Mouse (Mus musculus): ENCODE measurements around the gene Leng8. TPM values are rescaled to one million over a fixed set of nuclear protein-coding genes. Genes with fewer than 3 reads are reported as not detected.

Gene Leng8
- polyA plus RNA-seq, 1 experiment from 2014 or later, result 14.7 TPM

GRCm38 (mm10) chr7:4137746-4138145 is 907 bp downstream of the Leng8 start:
- Histone ChIP-seq H3K4me1 (replicated peaks; ENCODE audit: control insufficient read depth, insufficient read depth) (peaks cover 4% of the 10 kb centered on the region), H3K36me3 (ENCODE audit: control insufficient read depth, insufficient read depth, low read length) (peaks cover 33% of the 10 kb centered on the region), H3K4me2 (replicated peaks; ENCODE audit: low read depth) (peak overlapping the region; percentile 92), H3K27ac (replicated peaks) (peak overlapping the region; percentile 97; the same call in 1 of the 2 replicates), H3K27me3 (ENCODE audit: control insufficient read depth, insufficient read depth, low read length) (no peaks in the 10 kb centered on the region), H3K9ac (ENCODE audit: low read length) (peak overlapping the region; percentile 89), H3K4me3 (ENCODE audit: low read depth, low read length) (peak overlapping the region; percentile 91), H3K9me3 (ENCODE audit: control insufficient read depth, low read length) (no peaks in the 10 kb centered on the region)
- DNase-seq (ENCODE audit: low spot score) (no peak), ATAC-seq (ENCODE audit: low FRiP score, low TSS enrichment) (no peak)
- WGBS, result 48% methylated on average over 3 of the region's 3 CpGs
- TF ChIP-seq CTCF (IDR thresholded peaks at IDR 0.05; ENCODE audit: low read depth) (no peak), EP300 (optimal IDR thresholded peaks at IDR 0.05) (no peak)

- Histone ChIP-seq H3K4me1 (replicated peaks; ENCODE audit: control insufficient read depth, insufficient read depth) (peaks cover 4% of the 10 kb centered on the region), H3K4me3 (ENCODE audit: low read depth, low read length) (peak overlapping the region; percentile 91; the same call in 1 of the 2 replicates), H3K27ac (replicated peaks) (no peak overlapping the region), H3K27me3 (ENCODE audit: control insufficient read depth, insufficient read depth, low read length) (no peaks in the 10 kb centered on the region), H3K9ac (ENCODE audit: low read length) (peak overlapping the region; percentile 89), H3K4me2 (replicated peaks; ENCODE audit: low read depth) (peak overlapping the region; percentile 92), H3K36me3 (ENCODE audit: control insufficient read depth, insufficient read depth, low read length) (peaks cover 38% of the 10 kb centered on the region), H3K9me3 (ENCODE audit: control insufficient read depth, low read length) (no peaks in the 10 kb centered on the region)
- no peak for ATAC-seq (ENCODE audit: low FRiP score, low TSS enrichment)
- WGBS, result 64% methylated on average over 2 of the region's 2 CpGs
- TF ChIP-seq EP300 (optimal IDR thresholded peaks at IDR 0.05) (no peak), CTCF (IDR thresholded peaks at IDR 0.05; ENCODE audit: low read depth) (no peak)
- DNase-seq (ENCODE audit: low spot score), result peak; percentile 9
These were observed 1.3 kb downstream of the Leng8 start for GRCm38 (mm10) chr7:4138181-4138580.

- Histone ChIP-seq H3K9me3 (ENCODE audit: control insufficient read depth, low read length) (no peaks in the 10 kb centered on the region), H3K4me1 (replicated peaks; ENCODE audit: control insufficient read depth, insufficient read depth) (peaks cover 4% of the 10 kb centered on the region), H3K36me3 (ENCODE audit: control insufficient read depth, insufficient read depth, low read length) (peaks cover 43% of the 10 kb centered on the region), H3K27me3 (ENCODE audit: control insufficient read depth, insufficient read depth, low read length) (no peaks in the 10 kb centered on the region), H3K4me2 (replicated peaks; ENCODE audit: low read depth) (no peak overlapping the region), H3K27ac (replicated peaks) (no peak overlapping the region), H3K4me3 (ENCODE audit: low read depth, low read length) (no peak overlapping the region), H3K9ac (ENCODE audit: low read length) (no peak overlapping the region)
- DNase-seq (ENCODE audit: low spot score) (peak; percentile 11), ATAC-seq (ENCODE audit: low FRiP score, low TSS enrichment) (no peak)
- WGBS, result 91% methylated on average over 7 of the region's 7 CpGs
- TF ChIP-seq CTCF (IDR thresholded peaks at IDR 0.05; ENCODE audit: low read depth), result no peak
- no peak for TF ChIP-seq EP300 (optimal IDR thresholded peaks at IDR 0.05)
These were observed 1.8 kb downstream of the Leng8 start for GRCm38 (mm10) chr7:4138671-4139070.

- H3K9me3 ChIP-seq (ENCODE audit: control insufficient read depth, low read length), result no peaks in the 10 kb centered on the region
- H3K4me2 ChIP-seq (replicated peaks; ENCODE audit: low read depth), result no peak overlapping the region
- no peak overlapping the region for H3K27ac ChIP-seq (replicated peaks)
- no peaks in the 10 kb centered on the region for H3K27me3 ChIP-seq (ENCODE audit: control insufficient read depth, insufficient read depth, low read length)
- peaks cover 47% of the 10 kb centered on the region for H3K36me3 ChIP-seq (ENCODE audit: control insufficient read depth, insufficient read depth, low read length)
- TF ChIP-seq EP300 (optimal IDR thresholded peaks at IDR 0.05) (no peak), CTCF (IDR thresholded peaks at IDR 0.05; ENCODE audit: low read depth) (no peak)
- ATAC-seq (ENCODE audit: low FRiP score, low TSS enrichment), result no peak
- H3K4me1 ChIP-seq (replicated peaks; ENCODE audit: control insufficient read depth, insufficient read depth), result peaks cover 4% of the 10 kb centered on the region
- DNase-seq (ENCODE audit: low spot score), result peak; percentile 8
- H3K4me3 ChIP-seq (ENCODE audit: low read depth, low read length), result no peak overlapping the region
- no peak overlapping the region for H3K9ac ChIP-seq (ENCODE audit: low read length)
- WGBS, result 93% methylated on average over 5 of the region's 5 CpGs
These were observed 2.6 kb downstream of the Leng8 start for GRCm38 (mm10) chr7:4139391-4139790.

- DNase-seq (ENCODE audit: low spot score) (peak; percentile 9), ATAC-seq (ENCODE audit: low FRiP score, low TSS enrichment) (no peak)
- Histone ChIP-seq H3K9me3 (ENCODE audit: control insufficient read depth, low read length) (no peaks in the 10 kb centered on the region), H3K36me3 (ENCODE audit: control insufficient read depth, insufficient read depth, low read length) (peaks cover 66% of the 10 kb centered on the region), H3K4me2 (replicated peaks; ENCODE audit: low read depth) (no peak overlapping the region), H3K27ac (replicated peaks) (no peak overlapping the region), H3K4me3 (ENCODE audit: low read depth, low read length) (no peak overlapping the region), H3K4me1 (replicated peaks; ENCODE audit: control insufficient read depth, insufficient read depth) (peaks cover 4% of the 10 kb centered on the region), H3K9ac (ENCODE audit: low read length) (no peak overlapping the region), H3K27me3 (ENCODE audit: control insufficient read depth, insufficient read depth, low read length) (no peaks in the 10 kb centered on the region)
- 90% methylated on average over 6 of the region's 6 CpGs for WGBS
- TF ChIP-seq EP300 (optimal IDR thresholded peaks at IDR 0.05) (no peak), CTCF (IDR thresholded peaks at IDR 0.05; ENCODE audit: low read depth) (no peak)
These were observed 4.9 kb downstream of the Leng8 start for GRCm38 (mm10) chr7:4141648-4142325.

- H3K4me3 ChIP-seq (ENCODE audit: low read depth, low read length), result no peak overlapping the region
- no peak overlapping the region for H3K9ac ChIP-seq (ENCODE audit: low read length)
- DNase-seq (ENCODE audit: low spot score), result peak; percentile 13
- peaks cover 72% of the 10 kb centered on the region for H3K36me3 ChIP-seq (ENCODE audit: control insufficient read depth, insufficient read depth, low read length)
- peaks cover 4% of the 10 kb centered on the region for H3K4me1 ChIP-seq (replicated peaks; ENCODE audit: control insufficient read depth, insufficient read depth)
- no peaks in the 10 kb centered on the region for H3K27me3 ChIP-seq (ENCODE audit: control insufficient read depth, insufficient read depth, low read length)
- WGBS, result 94% methylated on average over 10 of the region's 10 CpGs
- ATAC-seq (ENCODE audit: low FRiP score, low TSS enrichment), result no peak
- no peaks in the 10 kb centered on the region for H3K9me3 ChIP-seq (ENCODE audit: control insufficient read depth, low read length)
- TF ChIP-seq CTCF (IDR thresholded peaks at IDR 0.05; ENCODE audit: low read depth) (no peak), EP300 (optimal IDR thresholded peaks at IDR 0.05) (no peak)
- H3K27ac ChIP-seq (replicated peaks), result no peak overlapping the region
- no peak overlapping the region for H3K4me2 ChIP-seq (replicated peaks; ENCODE audit: low read depth)
These were observed 6.1 kb downstream of the Leng8 start for GRCm38 (mm10) chr7:4142796-4143445.

Data from stomach, postnatal 0 days (tissue).